Mouse (Mus musculus): ENCODE results near the gene Tnrc6c. TPM values are rescaled to one million over a fixed set of nuclear protein-coding genes. Genes with fewer than 3 reads are reported as not detected.

Tnrc6c gene
- 10 to 100 TPM; 18.2 to 19.0 TPM for polyA plus RNA-seq (2017; shearing (Covaris generic))

GRCm38 (mm10) chr11:117653491-117654351 lies at the start of gene Tnrc6c:
Gene Tnrc6c, plus strand, starts transcription at chr11:117654289.

GRCm38 (mm10) chr11:117781993-117782704 lies 128.1 kb downstream of the Tnrc6c start, which contains the start of the genes Tmc8 and Tmc6:
Gene Tmc8, plus strand, starts transcription at chr11:117782076.
Gene Tmc6, minus strand, starts transcription at chr11:117782198.

GRCm38 (mm10) chr11:117797511-117798159 lies 143.5 kb downstream of the Tnrc6c start, which contains the start of gene 6030468B19Rik:
Gene 6030468B19Rik, plus strand, starts transcription at chr11:117797660.

GRCm38 (mm10) chr11:117809407-117810311 lies 155.6 kb downstream of the Tnrc6c start, which contains the start of the genes Gm20708 and Syngr2:
Gene Gm20708, plus strand, starts transcription at chr11:117809668.
Gene Syngr2, plus strand, starts transcription at chr11:117809668.

Other genes with a start within 250 kb of the Tnrc6c start
- gene Gm11733, start 169.9 kb upstream of the Tnrc6c start, polyA plus RNA-seq (2017; shearing (Covaris generic)): not detected
- gene Tmc8, start 127.8 kb downstream of the Tnrc6c start, polyA plus RNA-seq (2017; shearing (Covaris generic)): 100 to 1,000 TPM; 120 to 139 TPM
- 100 to 1,000 TPM; 141 to 153 TPM for gene Tmc6, start 127.9 kb downstream of the Tnrc6c start, polyA plus RNA-seq (2017; shearing (Covaris generic))
- gene 6030468B19Rik, start 143.4 kb downstream of the Tnrc6c start, polyA plus RNA-seq (2017; shearing (Covaris generic)): 1 to 10 TPM in 1 of 2 experiments, not detected in 1; 1.2 TPM
- gene Gm20708, start 155.4 kb downstream of the Tnrc6c start, polyA plus RNA-seq (2017; shearing (Covaris generic)): 1 to 10 TPM; 2.6 to 4.0 TPM
- gene Syngr2, start 155.4 kb downstream of the Tnrc6c start, polyA plus RNA-seq (2017; shearing (Covaris generic)): 100 to 1,000 TPM; 132 to 205 TPM
- gene Afmid, start 171.6 kb downstream of the Tnrc6c start, polyA plus RNA-seq (2017; shearing (Covaris generic)): 10 to 100 TPM; 24.6 to 27.6 TPM
- 10 to 100 TPM; 14.0 to 29.6 TPM for gene Tk1, start 171.8 kb downstream of the Tnrc6c start, polyA plus RNA-seq (2017; shearing (Covaris generic))
- gene Birc5, start 195.0 kb downstream of the Tnrc6c start, polyA plus RNA-seq (2017; shearing (Covaris generic)): 1 to 10 TPM; 3.6 to 9.1 TPM
- gene Tmem235, start 206.5 kb downstream of the Tnrc6c start, polyA plus RNA-seq (2017; shearing (Covaris generic)): under 1 TPM in 1 of 2 experiments, not detected in 1; 0.45 TPM
- gene Tha1, start 219.2 kb downstream of the Tnrc6c start, polyA plus RNA-seq (2017; shearing (Covaris generic)): 10 to 100 TPM; 14.9 to 22.7 TPM